Comparison of ENCODE assay signal across 17 mouse cellular contexts in genomic region chr6:5960728-5961127, GRCm38 (mm10).
"Had no signal": no experiment of that assay in that cellular context is flagged by ENCODE, and none has a peak within 500 bp of the region (broad histone marks: within the 10 kb centered on the region; RNA-seq: fewer than 3 reads in every experiment).

No protein-coding gene starts in this region.

- H3K9me3 ChIP-seq: lung, embryonic 15.5 days; midbrain, embryonic 13.5 days; midbrain, embryonic 15.5 days; neural tube, embryonic 12.5 days; stomach, embryonic 15.5 days had no signal

- ATAC-seq: lung, postnatal 0 days; midbrain, embryonic 13.5 days; midbrain, embryonic 15.5 days had no signal

- H3K4me3 ChIP-seq: lung, embryonic 15.5 days; megakaryocyte, embryonic 14.5 days; midbrain, embryonic 13.5 days; midbrain, embryonic 15.5 days; neural tube, embryonic 12.5 days; stomach, embryonic 15.5 days had no signal

- DNase-seq: lung, adult 2 months; lung, postnatal 14 days; lung, postnatal 36 days; right cerebral cortex, postnatal 14 days; thymus, adult 2 months; thymus, postnatal 25 days; thymus, postnatal 4 days had no signal

- H3K4me2 ChIP-seq: lung, embryonic 15.5 days; midbrain, embryonic 11.5 days; midbrain, embryonic 13.5 days; midbrain, embryonic 15.5 days; neural tube, embryonic 12.5 days; stomach, embryonic 15.5 days had no signal

- H3K4me1 ChIP-seq: lung, embryonic 15.5 days; megakaryocyte, embryonic 14.5 days; midbrain, embryonic 13.5 days; neural tube, embryonic 12.5 days; stomach, embryonic 15.5 days had no signal

- H3K9ac ChIP-seq: lung, embryonic 15.5 days; midbrain, embryonic 13.5 days; midbrain, embryonic 15.5 days; neural tube, embryonic 12.5 days; stomach, embryonic 15.5 days had no signal

- H3K27ac ChIP-seq: lung, embryonic 15.5 days; macrophage; midbrain, embryonic 13.5 days; midbrain, embryonic 15.5 days; neural tube, embryonic 12.5 days; stomach, embryonic 15.5 days; stomach, postnatal 0 days had no signal

- H3K27me3 ChIP-seq: lung, embryonic 15.5 days; megakaryocyte, embryonic 14.5 days; midbrain, embryonic 13.5 days; midbrain, embryonic 15.5 days; neural tube, embryonic 12.5 days; stomach, embryonic 15.5 days had no signal

- H3K36me3 ChIP-seq: lung, embryonic 15.5 days; midbrain, embryonic 13.5 days; midbrain, embryonic 15.5 days; neural tube, embryonic 12.5 days; stomach, embryonic 15.5 days had no signal
